Mouse (Mus musculus): ENCODE measurements at regions not wholly inside any gene's neighbourhood (a gene's known extent, or its start where the extent isn't known, plus 50 kb on each side); places are given as distances from the start of the nearest gene placed in this dataset.

DNA sequence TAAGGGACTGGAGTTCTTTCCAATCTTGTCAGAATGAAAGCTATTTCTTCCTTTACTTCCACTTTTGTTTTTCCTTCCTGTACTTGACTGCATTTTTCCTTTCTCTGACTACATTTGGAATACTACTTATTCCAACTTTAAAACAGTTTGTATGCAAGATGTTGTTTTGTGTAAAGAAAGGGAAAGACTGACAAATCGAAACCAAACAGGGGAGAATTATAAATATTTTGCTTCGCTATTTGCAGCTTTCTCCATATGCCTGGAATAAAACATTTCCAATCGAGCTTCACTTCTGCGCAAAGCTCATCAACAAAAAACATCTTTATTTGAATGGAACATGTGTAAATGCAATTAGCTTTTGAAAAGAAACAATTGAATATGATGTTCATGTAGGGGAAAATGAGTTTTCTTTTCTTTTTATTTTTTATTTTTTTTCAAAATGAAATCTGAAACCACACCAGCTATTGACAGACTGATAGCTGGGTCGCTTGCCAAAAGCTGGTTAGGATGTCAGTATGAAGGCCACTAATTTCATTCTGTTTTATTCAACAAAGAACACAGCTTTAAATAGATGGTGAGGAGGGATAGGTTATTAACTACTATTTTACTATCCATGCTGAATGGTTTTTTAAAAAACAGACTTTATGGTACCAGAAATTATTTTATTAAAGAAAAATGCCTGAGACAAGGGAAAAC lies 102.7 kb downstream of the Rpl36a-ps1 start:
- no peaks in the 10 kb centered on the region for H3K36me3 ChIP-seq (ENCODE audit: control insufficient read depth, insufficient read depth)
- no peaks in the 10 kb centered on the region for H3K27me3 ChIP-seq (ENCODE audit: control insufficient read depth, insufficient read depth, insufficient read length)
- peak overlapping the region; percentile 56 for H3K4me2 ChIP-seq (ENCODE audit: low read depth)
- TF ChIP-seq CEBPB (IDR thresholded peaks at IDR 0.05; ENCODE audit: insufficient read depth, poor library complexity, severe bottlenecking) (no peak), REST (IDR thresholded peaks at IDR 0.05; ENCODE audit: insufficient read depth, insufficient read length) (no peak), POLR2AphosphoS2 (IDR thresholded peaks at IDR 0.05; ENCODE audit: insufficient read length, low read depth) (no peak), MAX (IDR thresholded peaks at IDR 0.05; ENCODE audit: low read depth) (no peak), MYOD1 (IDR thresholded peaks at IDR 0.05; ENCODE audit: control insufficient read depth in 1 of 3, insufficient read length in 2 of 3, low read depth in 2 of 3) (no peak), E2F4 (IDR thresholded peaks at IDR 0.05; ENCODE audit: insufficient read depth) (no peak), TCF12 (IDR thresholded peaks at IDR 0.05; ENCODE audit: insufficient read depth, poor library complexity, severe bottlenecking) (no peak), POLR2A (IDR thresholded peaks at IDR 0.05; ENCODE audit: insufficient read length, low read depth) (no peak), USF1 (IDR thresholded peaks at IDR 0.05; ENCODE audit: low read depth) (no peak), TCF3 (IDR thresholded peaks at IDR 0.05; ENCODE audit: insufficient read length, low read depth) (no peak), MYOG (IDR thresholded peaks at IDR 0.05; ENCODE audit: control insufficient read depth in 1 of 3, insufficient read depth in 1 of 3, insufficient read length in 2 of 3, low read depth in 2 of 3) (no peak), SRF (IDR thresholded peaks at IDR 0.05; ENCODE audit: control insufficient read depth, insufficient read length, low read depth) (no peak)
- no peaks in the 10 kb centered on the region for H3K79me2 ChIP-seq (ENCODE audit: control insufficient read depth, insufficient read depth)
- no peak overlapping the region for H3ac ChIP-seq (ENCODE audit: control insufficient read depth, insufficient read length)
- H3K4me3 ChIP-seq = no peak overlapping the region

DNA sequence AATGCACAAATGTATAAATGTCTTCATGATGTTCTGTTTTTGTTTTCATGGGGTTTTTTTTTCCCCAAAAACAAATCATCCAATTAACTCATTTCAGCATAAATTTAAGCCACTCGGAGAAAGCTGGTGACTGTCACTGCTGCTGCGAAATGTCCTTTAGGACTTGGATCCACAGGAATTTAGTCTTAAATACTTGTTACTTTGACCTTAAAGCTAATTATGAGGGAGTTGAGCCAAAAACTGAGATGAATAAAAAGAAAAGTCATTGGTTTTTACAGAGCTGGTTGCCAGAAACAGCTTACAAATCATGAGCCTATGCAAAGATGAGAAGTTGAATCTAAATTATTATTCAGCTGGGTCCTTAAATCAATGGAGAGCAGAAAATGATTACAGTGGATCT lies 106.5 kb downstream of the Rpl36a-ps1 start:
- TF ChIP-seq MYOD1 (IDR thresholded peaks at IDR 0.05; ENCODE audit: control insufficient read depth in 1 of 3, insufficient read length in 2 of 3, low read depth in 2 of 3) = no peak
- no peak for TF ChIP-seq USF1 (IDR thresholded peaks at IDR 0.05; ENCODE audit: low read depth)
- TF ChIP-seq MAX (IDR thresholded peaks at IDR 0.05; ENCODE audit: low read depth) = no peak
- TF ChIP-seq REST (IDR thresholded peaks at IDR 0.05; ENCODE audit: insufficient read depth, insufficient read length) = no peak
- TF ChIP-seq POLR2A (IDR thresholded peaks at IDR 0.05; ENCODE audit: insufficient read length, low read depth) = no peak
- TF ChIP-seq POLR2AphosphoS2 (IDR thresholded peaks at IDR 0.05; ENCODE audit: insufficient read length, low read depth) = no peak
- no peak for TF ChIP-seq SRF (IDR thresholded peaks at IDR 0.05; ENCODE audit: control insufficient read depth, insufficient read length, low read depth)
- TF ChIP-seq MYOG (IDR thresholded peaks at IDR 0.05; ENCODE audit: control insufficient read depth in 1 of 3, insufficient read depth in 1 of 3, insufficient read length in 2 of 3, low read depth in 2 of 3) = no peak
- TF ChIP-seq TCF3 (IDR thresholded peaks at IDR 0.05; ENCODE audit: insufficient read length, low read depth) = no peak
- no peak for TF ChIP-seq TCF12 (IDR thresholded peaks at IDR 0.05; ENCODE audit: insufficient read depth, poor library complexity, severe bottlenecking)
- no peak for TF ChIP-seq E2F4 (IDR thresholded peaks at IDR 0.05; ENCODE audit: insufficient read depth)
- no peak for TF ChIP-seq CEBPB (IDR thresholded peaks at IDR 0.05; ENCODE audit: insufficient read depth, poor library complexity, severe bottlenecking)
- Histone ChIP-seq H3ac (ENCODE audit: control insufficient read depth, insufficient read length) (no peak overlapping the region), H3K79me2 (ENCODE audit: control insufficient read depth, insufficient read depth) (no peaks in the 10 kb centered on the region), H3K27me3 (ENCODE audit: control insufficient read depth, insufficient read depth, insufficient read length) (no peaks in the 10 kb centered on the region), H3K4me2 (ENCODE audit: low read depth) (no peak overlapping the region), H3K4me3 (no peak overlapping the region), H3K36me3 (ENCODE audit: control insufficient read depth, insufficient read depth) (no peaks in the 10 kb centered on the region)

DNA sequence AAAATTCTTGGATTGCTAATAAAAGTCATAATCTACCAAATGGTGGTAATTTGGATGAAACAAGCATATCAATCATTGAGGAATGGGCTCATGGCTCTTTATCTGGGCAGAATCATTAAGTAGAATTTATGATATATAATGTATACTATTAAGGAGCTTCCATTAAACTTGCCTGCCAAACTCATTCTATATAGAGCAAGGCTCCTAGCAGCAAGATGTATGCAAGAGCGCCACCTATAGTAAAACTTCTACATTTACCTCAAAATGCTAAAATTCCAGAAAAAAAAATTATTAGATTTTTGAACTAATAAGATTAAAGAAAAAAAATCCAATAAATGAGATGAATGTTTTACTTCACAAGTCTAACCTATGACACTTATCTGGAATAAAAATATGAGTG lies 107.1 kb downstream of the Rpl36a-ps1 start:
- no peaks in the 10 kb centered on the region for H3K36me3 ChIP-seq (ENCODE audit: control insufficient read depth, insufficient read depth)

DNA sequence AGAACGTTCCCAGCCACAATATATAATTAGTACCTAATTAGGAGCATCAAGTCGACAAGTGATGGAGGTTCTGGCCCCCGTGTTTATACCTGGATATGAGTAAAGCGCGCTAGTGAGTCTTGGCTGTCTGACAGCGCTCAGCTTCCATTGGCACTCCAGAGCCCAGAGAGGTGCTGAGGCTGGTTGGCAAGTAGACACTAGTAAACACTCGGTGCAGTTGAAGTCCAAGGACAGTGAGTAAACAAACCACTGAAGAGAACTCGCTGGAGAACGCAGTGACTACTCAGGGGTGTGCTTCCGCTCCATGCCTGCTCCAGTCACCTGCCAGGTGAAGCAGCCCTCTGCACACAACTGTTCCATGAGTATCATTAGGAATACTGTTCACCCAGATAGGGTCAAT lies 111.5 kb downstream of the Rpl36a-ps1 start:
- Histone ChIP-seq H3ac (ENCODE audit: control insufficient read depth, insufficient read length) (no peak overlapping the region), H3K36me3 (ENCODE audit: control insufficient read depth, insufficient read depth) (no peaks in the 10 kb centered on the region), H3K4me2 (ENCODE audit: low read depth) (no peak overlapping the region), H3K27me3 (ENCODE audit: control insufficient read depth, insufficient read depth, insufficient read length) (no peaks in the 10 kb centered on the region), H3K79me2 (ENCODE audit: control insufficient read depth, insufficient read depth) (no peaks in the 10 kb centered on the region), H3K4me3 (no peak overlapping the region)
- TF ChIP-seq MAX (IDR thresholded peaks at IDR 0.05; ENCODE audit: low read depth) (no peak), POLR2A (IDR thresholded peaks at IDR 0.05; ENCODE audit: insufficient read length, low read depth) (no peak), REST (IDR thresholded peaks at IDR 0.05; ENCODE audit: insufficient read depth, insufficient read length) (no peak), E2F4 (IDR thresholded peaks at IDR 0.05; ENCODE audit: insufficient read depth) (no peak), TCF3 (IDR thresholded peaks at IDR 0.05; ENCODE audit: insufficient read length, low read depth) (no peak), USF1 (IDR thresholded peaks at IDR 0.05; ENCODE audit: low read depth) (no peak), POLR2AphosphoS2 (IDR thresholded peaks at IDR 0.05; ENCODE audit: insufficient read length, low read depth) (no peak)

More for the DNA sequence above, 107.1 kb downstream of the Rpl36a-ps1 start:
- Histone ChIP-seq H3K4me3 (no peak overlapping the region), H3ac (ENCODE audit: control insufficient read depth, insufficient read length) (no peak overlapping the region), H3K79me2 (ENCODE audit: control insufficient read depth, insufficient read depth) (no peaks in the 10 kb centered on the region), H3K4me2 (ENCODE audit: low read depth) (no peak overlapping the region), H3K27me3 (ENCODE audit: control insufficient read depth, insufficient read depth, insufficient read length) (no peaks in the 10 kb centered on the region)
- TF ChIP-seq REST (IDR thresholded peaks at IDR 0.05; ENCODE audit: insufficient read depth, insufficient read length) (no peak), MAX (IDR thresholded peaks at IDR 0.05; ENCODE audit: low read depth) (no peak), E2F4 (IDR thresholded peaks at IDR 0.05; ENCODE audit: insufficient read depth) (no peak), TCF12 (IDR thresholded peaks at IDR 0.05; ENCODE audit: insufficient read depth, poor library complexity, severe bottlenecking) (no peak), SRF (IDR thresholded peaks at IDR 0.05; ENCODE audit: control insufficient read depth, insufficient read length, low read depth) (no peak), USF1 (IDR thresholded peaks at IDR 0.05; ENCODE audit: low read depth) (no peak), CEBPB (IDR thresholded peaks at IDR 0.05; ENCODE audit: insufficient read depth, poor library complexity, severe bottlenecking) (no peak), POLR2AphosphoS2 (IDR thresholded peaks at IDR 0.05; ENCODE audit: insufficient read length, low read depth) (no peak), MYOD1 (IDR thresholded peaks at IDR 0.05; ENCODE audit: control insufficient read depth in 1 of 3, insufficient read length in 2 of 3, low read depth in 2 of 3) (no peak), POLR2A (IDR thresholded peaks at IDR 0.05; ENCODE audit: insufficient read length, low read depth) (no peak), TCF3 (IDR thresholded peaks at IDR 0.05; ENCODE audit: insufficient read length, low read depth) (no peak), MYOG (IDR thresholded peaks at IDR 0.05; ENCODE audit: control insufficient read depth in 1 of 3, insufficient read depth in 1 of 3, insufficient read length in 2 of 3, low read depth in 2 of 3) (no peak)

All from myocyte (in vitro differentiated cells).